Mouse (Mus musculus) testis, adult 2 months (tissue): ENCODE measurements around the gene Acsl1.

ENCODE experiments used
- CTCF ChIP-seq: fragments of 200-500 bp; IDR thresholded peaks from 2 replicates; pipeline ENCODE4 v1.5.1; 2012; ENCODE audit warnings: low read depth, mild to moderate bottlenecking, inconsistent platforms, low read length, moderate library complexity; ENCODE audit not compliant: control insufficient read depth, insufficient read depth, insufficient replicate concordance
- POLR2A ChIP-seq: fragments of 200-500 bp; IDR thresholded peaks from 2 replicates; pipeline ENCODE4 v1.6.1; 2012; ENCODE audit warnings: low read depth, mild to moderate bottlenecking, inconsistent platforms, low read length, moderate library complexity; ENCODE audit not compliant: control insufficient read depth

DNA sequence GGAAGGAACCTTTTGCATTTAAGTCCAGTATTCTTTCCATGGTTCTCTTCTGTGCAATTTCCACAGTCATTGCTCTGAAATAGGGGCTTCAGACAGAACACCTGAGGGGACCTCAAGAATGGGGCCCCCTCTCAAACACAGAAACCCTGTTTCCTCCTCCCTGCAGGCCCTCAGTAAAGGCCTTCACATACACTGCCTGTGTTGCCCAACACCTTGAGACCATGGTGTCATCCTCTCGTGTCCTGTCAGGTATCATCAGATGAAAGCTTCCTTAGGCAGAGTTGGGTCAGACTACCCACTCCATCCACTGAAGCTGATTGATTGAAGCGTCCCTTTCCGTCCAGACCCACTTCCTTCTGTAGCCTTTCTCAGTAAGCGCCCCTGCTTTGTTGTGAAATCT lies 11.9 kb downstream of the Acsl1 start:
- TF ChIP-seq CTCF (no peak), POLR2A (no peak)
